Mouse (Mus musculus) brain, embryonic 14.5 days (tissue): ENCODE data around the gene Hmox1.

Experiments
- CTCF ChIP-seq: fragments of 200-500 bp; IDR thresholded peaks from 2 replicates; pipeline ENCODE4 v1.5.1; 2012; ENCODE audit warnings: inconsistent platforms, mild to moderate bottlenecking, moderate library complexity, borderline replicate concordance; ENCODE audit not compliant: insufficient read depth, insufficient read length; ENCODE audit errors: extremely low read depth
- POLR2A ChIP-seq: fragments of 200-500 bp; IDR thresholded peaks from 2 replicates; pipeline ENCODE4 v1.6.1; 2012; ENCODE audit warnings: mild to moderate bottlenecking, inconsistent platforms, borderline replicate concordance; ENCODE audit not compliant: poor library complexity, insufficient read depth, insufficient read length, severe bottlenecking; ENCODE audit errors: extremely low read depth

DNA sequence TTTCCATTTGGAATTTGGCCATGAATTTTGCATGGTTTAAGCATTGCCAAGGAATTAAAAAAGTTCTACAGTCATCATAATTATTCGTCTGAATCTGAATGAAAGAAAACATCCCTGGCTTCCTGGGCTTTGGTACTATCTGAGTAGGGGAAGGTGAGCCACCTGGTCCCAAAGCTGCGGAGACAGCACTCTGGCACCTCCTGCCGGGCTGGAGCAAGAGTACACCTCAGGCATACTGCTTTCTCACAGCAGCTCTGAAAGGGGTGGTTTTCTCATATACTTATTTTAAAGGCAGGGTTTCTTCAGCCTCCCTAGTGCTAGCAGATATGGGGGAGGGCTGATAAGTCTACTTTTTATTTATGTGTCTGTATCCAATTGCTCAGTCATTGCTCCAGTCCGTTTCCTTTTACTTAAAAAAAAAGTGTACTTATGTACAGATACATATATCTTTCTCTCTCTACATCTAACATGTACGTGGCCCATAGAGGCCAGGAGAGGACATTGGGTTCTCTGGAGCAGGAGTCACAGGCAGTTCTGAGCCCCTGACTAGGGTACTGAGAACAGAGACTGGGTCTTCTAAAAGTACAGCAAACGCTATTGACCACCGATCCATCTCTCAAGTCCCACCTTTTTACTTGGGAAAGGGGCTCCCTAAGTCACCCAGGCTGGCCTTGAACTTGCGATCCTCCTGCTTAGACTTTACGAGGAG, 15.3 kb downstream of the Hmox1 start:
- TF ChIP-seq POLR2A (no peak), CTCF (peak; percentile 95)
